Mouse (Mus musculus): ENCODE measurements around the gene Akt1s1. TPM values are rescaled to one million over a fixed set of nuclear protein-coding genes. Genes with fewer than 3 reads are reported as not detected.

Akt1s1 gene
- 179 and 270 TPM in 2 replicates for polyA plus RNA-seq (2012; rRNA removed)
- 66.1 and 70.5 TPM in 2 replicates for polyA plus RNA-seq (2014; fragmentation: Nextera tagmentation; extraction: Ambion mirVana)

GRCm38 (mm10) chr7:44848561-44849415, at the start of gene Akt1s1, which contains the start of gene Tbc1d17:
Gene Akt1s1 (plus strand): TSS chr7:44848991.
Gene Tbc1d17 (minus strand): TSS chr7:44849079.
- Histone ChIP-seq H3K9me3 (ENCODE audit: control insufficient read depth, low read length) (no peaks in the 10 kb centered on the region), H3K4me2 (replicated peaks; ENCODE audit: low read depth, low read length, severe bottlenecking) (peak within 1 kb of the TSS; percentile 82), H3K36me3 (ENCODE audit: control insufficient read depth, insufficient read depth, low read length) (peaks cover 49% of the 10 kb centered on the region), H3K9ac (ENCODE audit: low read depth, low read length, severe bottlenecking) (peak within 1 kb of the TSS; percentile 76), H3K27ac (replicated peaks; ENCODE audit: low read depth, low read length) (peak within 1 kb of the TSS; percentile 99), H3K4me3 (replicated peaks; ENCODE audit: low read length) (peak within 1 kb of the TSS; percentile 87), H3K4me1 (ENCODE audit: control insufficient read depth, insufficient read depth, low read length) (peaks cover 16% of the 10 kb centered on the region), H3K27me3 (ENCODE audit: control insufficient read depth, insufficient read depth, low read length) (no peaks in the 10 kb centered on the region)
- peak; percentile 84 for ATAC-seq (ENCODE audit: low FRiP score, low read depth)
- 2% methylated on average over 54 of the region's 54 CpGs for WGBS
- peak; percentile 99 for DNase-seq (ENCODE audit: low spot score)
- no peak for TF ChIP-seq POLR2A (IDR thresholded peaks at IDR 0.05; ENCODE audit: borderline replicate concordance, extremely low read depth, insufficient read depth, insufficient read length)

GRCm38 (mm10) chr7:44808927-44809326, 39.9 kb upstream of the Akt1s1 start:
- no peaks in the 10 kb centered on the region for H3K4me1 ChIP-seq (ENCODE audit: control insufficient read depth, insufficient read depth, low read length)
- H3K27me3 ChIP-seq (ENCODE audit: control insufficient read depth, insufficient read depth, low read length): no peaks in the 10 kb centered on the region
- ATAC-seq (ENCODE audit: low FRiP score, low read depth): no peak
- WGBS: 84% methylated on average over 2 of the region's 2 CpGs
- DNase-seq (ENCODE audit: low spot score): no peak
- no peak overlapping the region for H3K27ac ChIP-seq (replicated peaks; ENCODE audit: low read depth, low read length)
- H3K9ac ChIP-seq (ENCODE audit: low read depth, low read length, severe bottlenecking): no peak overlapping the region
- no peak overlapping the region for H3K4me3 ChIP-seq (replicated peaks; ENCODE audit: low read length)
- no peak for TF ChIP-seq POLR2A (IDR thresholded peaks at IDR 0.05; ENCODE audit: borderline replicate concordance, extremely low read depth, insufficient read depth, insufficient read length)
- no peak overlapping the region for H3K4me2 ChIP-seq (replicated peaks; ENCODE audit: low read depth, low read length, severe bottlenecking)
- H3K36me3 ChIP-seq (ENCODE audit: control insufficient read depth, insufficient read depth, low read length): peaks cover 9% of the 10 kb centered on the region; the same call in 1 of the 2 replicates
- no peaks in the 10 kb centered on the region for H3K9me3 ChIP-seq (ENCODE audit: control insufficient read depth, low read length)

DNA sequence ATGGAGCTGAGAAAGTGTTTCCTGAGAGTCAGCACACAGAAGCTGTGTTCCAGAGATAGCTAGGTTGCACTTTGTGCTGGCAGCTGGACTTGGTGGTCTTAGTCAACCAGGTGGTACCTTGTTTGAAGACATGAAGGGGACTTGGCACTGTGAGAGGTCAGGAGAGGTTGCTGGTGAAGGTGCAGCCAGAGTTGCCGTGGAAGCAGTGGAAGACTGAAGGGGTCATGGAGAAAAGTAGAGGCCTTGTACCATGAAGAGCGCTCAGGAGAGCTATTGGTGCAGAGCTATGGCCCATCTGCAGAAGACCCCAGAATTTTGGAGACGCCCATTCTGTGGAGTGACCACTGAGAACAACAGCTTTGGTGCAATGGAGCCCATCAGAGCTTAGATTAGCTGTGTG, 39.3 kb upstream of the Akt1s1 start:
- no peaks in the 10 kb centered on the region for H3K4me1 ChIP-seq (ENCODE audit: control insufficient read depth, insufficient read depth, low read length)
- no peak for TF ChIP-seq POLR2A (IDR thresholded peaks at IDR 0.05; ENCODE audit: borderline replicate concordance, extremely low read depth, insufficient read depth, insufficient read length)
- no peaks in the 10 kb centered on the region for H3K9me3 ChIP-seq (ENCODE audit: control insufficient read depth, low read length)
- H3K9ac ChIP-seq (ENCODE audit: low read depth, low read length, severe bottlenecking): no peak overlapping the region
- DNase-seq (ENCODE audit: low spot score) (no peak), ATAC-seq (ENCODE audit: low FRiP score, low read depth) (no peak)
- H3K4me3 ChIP-seq (replicated peaks; ENCODE audit: low read length): no peak overlapping the region
- no peak overlapping the region for H3K27ac ChIP-seq (replicated peaks; ENCODE audit: low read depth, low read length)
- no peak overlapping the region for H3K4me2 ChIP-seq (replicated peaks; ENCODE audit: low read depth, low read length, severe bottlenecking)
- H3K27me3 ChIP-seq (ENCODE audit: control insufficient read depth, insufficient read depth, low read length): no peaks in the 10 kb centered on the region
- 86% methylated on average over 3 of the region's 3 CpGs for WGBS
- peaks cover 11% of the 10 kb centered on the region; the same call in 1 of the 2 replicates for H3K36me3 ChIP-seq (ENCODE audit: control insufficient read depth, insufficient read depth, low read length)

DNA sequence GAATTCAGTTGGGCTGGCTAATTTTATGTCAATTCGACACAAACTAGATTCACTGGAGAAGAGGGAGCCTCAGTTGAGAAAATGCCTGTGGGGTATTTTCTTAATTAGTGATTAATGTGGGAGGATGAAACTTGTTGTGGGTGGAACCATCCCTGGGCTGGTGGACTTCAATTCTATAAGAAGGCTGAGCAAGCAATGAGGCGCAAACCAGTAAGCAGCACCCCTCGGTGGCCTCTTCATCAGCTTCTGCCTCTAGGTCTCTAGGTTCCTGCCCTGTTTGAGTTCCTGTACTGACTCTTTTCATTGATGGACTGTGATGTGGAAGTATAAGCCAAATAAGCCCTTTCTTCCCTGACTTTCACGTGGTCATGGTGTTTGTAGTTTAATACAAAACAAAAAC, 38.4 kb upstream of the Akt1s1 start:
- Histone ChIP-seq H3K27me3 (ENCODE audit: control insufficient read depth, insufficient read depth, low read length) (no peaks in the 10 kb centered on the region), H3K9me3 (ENCODE audit: control insufficient read depth, low read length) (no peaks in the 10 kb centered on the region), H3K27ac (replicated peaks; ENCODE audit: low read depth, low read length) (no peak overlapping the region), H3K4me1 (ENCODE audit: control insufficient read depth, insufficient read depth, low read length) (peaks cover 5% of the 10 kb centered on the region), H3K9ac (ENCODE audit: low read depth, low read length, severe bottlenecking) (no peak overlapping the region), H3K36me3 (ENCODE audit: control insufficient read depth, insufficient read depth, low read length) (peaks cover 11% of the 10 kb centered on the region; the same call in 1 of the 2 replicates), H3K4me3 (replicated peaks; ENCODE audit: low read length) (no peak overlapping the region), H3K4me2 (replicated peaks; ENCODE audit: low read depth, low read length, severe bottlenecking) (no peak overlapping the region)
- WGBS: 85% methylated on average over 4 of the region's 4 CpGs
- TF ChIP-seq POLR2A (IDR thresholded peaks at IDR 0.05; ENCODE audit: borderline replicate concordance, extremely low read depth, insufficient read depth, insufficient read length): no peak
- ATAC-seq (ENCODE audit: low FRiP score, low read depth) (no peak), DNase-seq (ENCODE audit: low spot score) (no peak)

- WGBS: 91% methylated on average over 7 of the region's 7 CpGs
- H3K27ac ChIP-seq (replicated peaks; ENCODE audit: low read depth, low read length): no peak overlapping the region
- H3K36me3 ChIP-seq (ENCODE audit: control insufficient read depth, insufficient read depth, low read length): peaks cover 11% of the 10 kb centered on the region; the same call in 1 of the 2 replicates
- no peaks in the 10 kb centered on the region for H3K27me3 ChIP-seq (ENCODE audit: control insufficient read depth, insufficient read depth, low read length)
- no peak for TF ChIP-seq POLR2A (IDR thresholded peaks at IDR 0.05; ENCODE audit: borderline replicate concordance, extremely low read depth, insufficient read depth, insufficient read length)
- H3K9ac ChIP-seq (ENCODE audit: low read depth, low read length, severe bottlenecking): no peak overlapping the region
- no peaks in the 10 kb centered on the region for H3K9me3 ChIP-seq (ENCODE audit: control insufficient read depth, low read length)
- H3K4me1 ChIP-seq (ENCODE audit: control insufficient read depth, insufficient read depth, low read length): peaks cover 5% of the 10 kb centered on the region
- H3K4me3 ChIP-seq (replicated peaks; ENCODE audit: low read length): no peak overlapping the region
- DNase-seq (ENCODE audit: low spot score) (no peak), ATAC-seq (ENCODE audit: low FRiP score, low read depth) (no peak)
- no peak overlapping the region for H3K4me2 ChIP-seq (replicated peaks; ENCODE audit: low read depth, low read length, severe bottlenecking)
Observed at GRCm38 (mm10) chr7:44810819-44811557, 37.8 kb upstream of the Akt1s1 start.

All from limb, embryonic 14.5 days (tissue).